Mouse (Mus musculus): ENCODE measurements around the gene Tbc1d8b. TPM values are rescaled to one million over a fixed set of nuclear protein-coding genes. Genes with fewer than 3 reads are reported as not detected.

Tbc1d8b gene
- 14.1 TPM for polyA plus RNA-seq (2015; fragmentation: Illumina TruSeq; extraction: RNeasy Lipid Tissue Mini Kit (QIAGEN cat#74804); ENCODE audit: insufficient read depth, low replicate concordance)

GRCm38 (mm10) chrX:139684775-139685695, at the start of gene Tbc1d8b:
TSS of gene Tbc1d8b (plus strand) at chrX:139684996.

GRCm38 (mm10) chrX:139714381-139714780, 29.6 kb downstream of the Tbc1d8b start, which contains the start of gene Gm15013:
TSS of gene Gm15013 (minus strand) at chrX:139714481.

GRCm38 (mm10) chrX:139782278-139783044, 97.7 kb downstream of the Tbc1d8b start, which contains the start of gene Ripply1:
TSS of gene Ripply1 (minus strand) at chrX:139782353.

GRCm38 (mm10) chrX:139800406-139800878, 115.6 kb downstream of the Tbc1d8b start, which contains the start of gene Cldn2:
TSS of gene Cldn2 (plus strand) at chrX:139800828.

Other genes starting within 250 kb of the Tbc1d8b start
- gene D330045A20Rik, start 204.6 kb upstream of the Tbc1d8b start, polyA plus RNA-seq (2015; fragmentation: Illumina TruSeq; extraction: RNeasy Lipid Tissue Mini Kit (QIAGEN cat#74804); ENCODE audit: insufficient read depth, low replicate concordance) = 0.14 TPM
- gene Rnf128, start 121.7 kb upstream of the Tbc1d8b start, polyA plus RNA-seq (2015; fragmentation: Illumina TruSeq; extraction: RNeasy Lipid Tissue Mini Kit (QIAGEN cat#74804); ENCODE audit: insufficient read depth, low replicate concordance) = 0.48 TPM
- not detected for gene Gm15013, start 29.5 kb downstream of the Tbc1d8b start, polyA plus RNA-seq (2015; fragmentation: Illumina TruSeq; extraction: RNeasy Lipid Tissue Mini Kit (QIAGEN cat#74804); ENCODE audit: insufficient read depth, low replicate concordance)
- not detected for gene Ripply1, start 97.4 kb downstream of the Tbc1d8b start, polyA plus RNA-seq (2015; fragmentation: Illumina TruSeq; extraction: RNeasy Lipid Tissue Mini Kit (QIAGEN cat#74804); ENCODE audit: insufficient read depth, low replicate concordance)
- gene Cldn2, start 115.8 kb downstream of the Tbc1d8b start, polyA plus RNA-seq (2015; fragmentation: Illumina TruSeq; extraction: RNeasy Lipid Tissue Mini Kit (QIAGEN cat#74804); ENCODE audit: insufficient read depth, low replicate concordance) = not detected
- gene Morc4, start 186.7 kb downstream of the Tbc1d8b start, polyA plus RNA-seq (2015; fragmentation: Illumina TruSeq; extraction: RNeasy Lipid Tissue Mini Kit (QIAGEN cat#74804); ENCODE audit: insufficient read depth, low replicate concordance) = 1.0 TPM